Mouse (Mus musculus): ENCODE data around the gene Rbl1. TPM values are rescaled to one million over a fixed set of nuclear protein-coding genes. Genes with fewer than 3 reads are reported as not detected.
A peak's percentile ranks its signal among the peaks of the same experiment; 100 is the strongest.

Rbl1 gene
- polyA plus RNA-seq, 1 experiment from 2014 or later = 9.1 TPM

GRCm38 (mm10) chr2:157178167-157178566 is 26.2 kb downstream of the Rbl1 start:
- WGBS = 72% methylated on average over 6 of the region's 6 CpGs
- no peak for TF ChIP-seq EP300 (optimal IDR thresholded peaks at IDR 0.05)
- no peak for TF ChIP-seq CTCF (IDR thresholded peaks at IDR 0.05; ENCODE audit: low read depth)
- no peak overlapping the region for H3K4me3 ChIP-seq (ENCODE audit: low read depth, low read length)
- no peaks in the 10 kb centered on the region for H3K4me1 ChIP-seq (replicated peaks; ENCODE audit: control insufficient read depth, insufficient read depth)
- no peak overlapping the region for H3K4me2 ChIP-seq (replicated peaks; ENCODE audit: low read depth)
- no peak overlapping the region for H3K9ac ChIP-seq (ENCODE audit: low read length)
- no peak for ATAC-seq (ENCODE audit: low FRiP score, low TSS enrichment)
- no peaks in the 10 kb centered on the region for H3K9me3 ChIP-seq (ENCODE audit: control insufficient read depth, low read length)
- no peaks in the 10 kb centered on the region for H3K27me3 ChIP-seq (ENCODE audit: control insufficient read depth, insufficient read depth, low read length)
- H3K36me3 ChIP-seq (ENCODE audit: control insufficient read depth, insufficient read depth, low read length) = peaks cover 9% of the 10 kb centered on the region
- no peak overlapping the region for H3K27ac ChIP-seq (replicated peaks)
- DNase-seq (ENCODE audit: low spot score) = no peak

GRCm38 (mm10) chr2:157176248-157176647 is 28.1 kb downstream of the Rbl1 start:
- Histone ChIP-seq H3K36me3 (ENCODE audit: control insufficient read depth, insufficient read depth, low read length) (peaks cover 11% of the 10 kb centered on the region), H3K4me3 (ENCODE audit: low read depth, low read length) (no peak overlapping the region), H3K4me1 (replicated peaks; ENCODE audit: control insufficient read depth, insufficient read depth) (no peaks in the 10 kb centered on the region), H3K27ac (replicated peaks) (no peak overlapping the region), H3K27me3 (ENCODE audit: control insufficient read depth, insufficient read depth, low read length) (no peaks in the 10 kb centered on the region), H3K9me3 (ENCODE audit: control insufficient read depth, low read length) (no peaks in the 10 kb centered on the region), H3K9ac (ENCODE audit: low read length) (no peak overlapping the region), H3K4me2 (replicated peaks; ENCODE audit: low read depth) (no peak overlapping the region)
- ATAC-seq (ENCODE audit: low FRiP score, low TSS enrichment) (no peak), DNase-seq (ENCODE audit: low spot score) (no peak)
- WGBS = 92% methylated on average over 3 of the region's 3 CpGs
- TF ChIP-seq EP300 (optimal IDR thresholded peaks at IDR 0.05) (no peak), CTCF (IDR thresholded peaks at IDR 0.05; ENCODE audit: low read depth) (no peak)

- no peaks in the 10 kb centered on the region for H3K9me3 ChIP-seq (ENCODE audit: control insufficient read depth, low read length)
- no peaks in the 10 kb centered on the region for H3K4me1 ChIP-seq (replicated peaks; ENCODE audit: control insufficient read depth, insufficient read depth)
- 66% methylated on average over 5 of the region's 5 CpGs for WGBS
- H3K4me2 ChIP-seq (replicated peaks; ENCODE audit: low read depth) = no peak overlapping the region
- no peak overlapping the region for H3K4me3 ChIP-seq (ENCODE audit: low read depth, low read length)
- H3K36me3 ChIP-seq (ENCODE audit: control insufficient read depth, insufficient read depth, low read length) = peaks cover 11% of the 10 kb centered on the region
- ATAC-seq (ENCODE audit: low FRiP score, low TSS enrichment) = no peak
- H3K27me3 ChIP-seq (ENCODE audit: control insufficient read depth, insufficient read depth, low read length) = no peaks in the 10 kb centered on the region
- no peak overlapping the region for H3K27ac ChIP-seq (replicated peaks)
- H3K9ac ChIP-seq (ENCODE audit: low read length) = no peak overlapping the region
- DNase-seq (ENCODE audit: low spot score) = no peak
- TF ChIP-seq CTCF (IDR thresholded peaks at IDR 0.05; ENCODE audit: low read depth) = peak; percentile 46
- no peak for TF ChIP-seq EP300 (optimal IDR thresholded peaks at IDR 0.05)
Observed at GRCm38 (mm10) chr2:157174416-157174815, 29.9 kb downstream of the Rbl1 start.

GRCm38 (mm10) chr2:157173555-157173954 is 30.8 kb downstream of the Rbl1 start:
- Histone ChIP-seq H3K9ac (ENCODE audit: low read length) (no peak overlapping the region), H3K27me3 (ENCODE audit: control insufficient read depth, insufficient read depth, low read length) (no peaks in the 10 kb centered on the region), H3K4me1 (replicated peaks; ENCODE audit: control insufficient read depth, insufficient read depth) (no peaks in the 10 kb centered on the region), H3K9me3 (ENCODE audit: control insufficient read depth, low read length) (no peaks in the 10 kb centered on the region), H3K36me3 (ENCODE audit: control insufficient read depth, insufficient read depth, low read length) (peaks cover 11% of the 10 kb centered on the region), H3K4me3 (ENCODE audit: low read depth, low read length) (no peak overlapping the region), H3K27ac (replicated peaks) (no peak overlapping the region), H3K4me2 (replicated peaks; ENCODE audit: low read depth) (no peak overlapping the region)
- ATAC-seq (ENCODE audit: low FRiP score, low TSS enrichment) (no peak), DNase-seq (ENCODE audit: low spot score) (no peak)
- WGBS = 79% methylated on average over 6 of the region's 6 CpGs
- TF ChIP-seq EP300 (optimal IDR thresholded peaks at IDR 0.05) (no peak), CTCF (IDR thresholded peaks at IDR 0.05; ENCODE audit: low read depth) (no peak)

- no peak overlapping the region for H3K27ac ChIP-seq (replicated peaks)
- H3K4me2 ChIP-seq (replicated peaks; ENCODE audit: low read depth) = no peak overlapping the region
- no peaks in the 10 kb centered on the region for H3K9me3 ChIP-seq (ENCODE audit: control insufficient read depth, low read length)
- peaks cover 11% of the 10 kb centered on the region for H3K36me3 ChIP-seq (ENCODE audit: control insufficient read depth, insufficient read depth, low read length)
- no peak overlapping the region for H3K9ac ChIP-seq (ENCODE audit: low read length)
- H3K27me3 ChIP-seq (ENCODE audit: control insufficient read depth, insufficient read depth, low read length) = no peaks in the 10 kb centered on the region
- WGBS = 94% methylated on average over 6 of the region's 6 CpGs
- H3K4me1 ChIP-seq (replicated peaks; ENCODE audit: control insufficient read depth, insufficient read depth) = no peaks in the 10 kb centered on the region
- no peak overlapping the region for H3K4me3 ChIP-seq (ENCODE audit: low read depth, low read length)
- ATAC-seq (ENCODE audit: low FRiP score, low TSS enrichment) (no peak), DNase-seq (ENCODE audit: low spot score) (no peak)
- TF ChIP-seq EP300 (optimal IDR thresholded peaks at IDR 0.05) (no peak), CTCF (IDR thresholded peaks at IDR 0.05; ENCODE audit: low read depth) (no peak)
Observed at GRCm38 (mm10) chr2:157172984-157173383, 31.4 kb downstream of the Rbl1 start.

GRCm38 (mm10) chr2:157170626-157171025 is 33.7 kb downstream of the Rbl1 start:
- 60% methylated on average over 6 of the region's 6 CpGs for WGBS
- H3K4me3 ChIP-seq (ENCODE audit: low read depth, low read length) = no peak overlapping the region
- no peak overlapping the region for H3K4me2 ChIP-seq (replicated peaks; ENCODE audit: low read depth)
- H3K9me3 ChIP-seq (ENCODE audit: control insufficient read depth, low read length) = no peaks in the 10 kb centered on the region
- no peak overlapping the region for H3K27ac ChIP-seq (replicated peaks)
- peaks cover 16% of the 10 kb centered on the region for H3K36me3 ChIP-seq (ENCODE audit: control insufficient read depth, insufficient read depth, low read length)
- no peak overlapping the region for H3K9ac ChIP-seq (ENCODE audit: low read length)
- H3K27me3 ChIP-seq (ENCODE audit: control insufficient read depth, insufficient read depth, low read length) = no peaks in the 10 kb centered on the region
- H3K4me1 ChIP-seq (replicated peaks; ENCODE audit: control insufficient read depth, insufficient read depth) = no peaks in the 10 kb centered on the region
- ATAC-seq (ENCODE audit: low FRiP score, low TSS enrichment) (no peak), DNase-seq (ENCODE audit: low spot score) (no peak)
- TF ChIP-seq CTCF (IDR thresholded peaks at IDR 0.05; ENCODE audit: low read depth) (no peak), EP300 (optimal IDR thresholded peaks at IDR 0.05) (no peak)

Measured in stomach, postnatal 0 days (tissue).